Mouse (Mus musculus) megakaryocyte, embryonic 14.5 days (primary cell): Measurements from ENCODE around the gene Letm1.

ENCODE experiments used
- FLI1 ChIP-seq: IDR thresholded peaks from 2 replicates; pipeline ENCODE4 v1.6.1; 2012; ENCODE audit warnings: low read length, inconsistent platforms, mixed read lengths
- GATA1 ChIP-seq: IDR thresholded peaks from 3 replicates; pipeline ENCODE4 v1.6.1; 2012; ENCODE audit warnings: mixed read lengths, low read length, inconsistent platforms, borderline replicate concordance

DNA sequence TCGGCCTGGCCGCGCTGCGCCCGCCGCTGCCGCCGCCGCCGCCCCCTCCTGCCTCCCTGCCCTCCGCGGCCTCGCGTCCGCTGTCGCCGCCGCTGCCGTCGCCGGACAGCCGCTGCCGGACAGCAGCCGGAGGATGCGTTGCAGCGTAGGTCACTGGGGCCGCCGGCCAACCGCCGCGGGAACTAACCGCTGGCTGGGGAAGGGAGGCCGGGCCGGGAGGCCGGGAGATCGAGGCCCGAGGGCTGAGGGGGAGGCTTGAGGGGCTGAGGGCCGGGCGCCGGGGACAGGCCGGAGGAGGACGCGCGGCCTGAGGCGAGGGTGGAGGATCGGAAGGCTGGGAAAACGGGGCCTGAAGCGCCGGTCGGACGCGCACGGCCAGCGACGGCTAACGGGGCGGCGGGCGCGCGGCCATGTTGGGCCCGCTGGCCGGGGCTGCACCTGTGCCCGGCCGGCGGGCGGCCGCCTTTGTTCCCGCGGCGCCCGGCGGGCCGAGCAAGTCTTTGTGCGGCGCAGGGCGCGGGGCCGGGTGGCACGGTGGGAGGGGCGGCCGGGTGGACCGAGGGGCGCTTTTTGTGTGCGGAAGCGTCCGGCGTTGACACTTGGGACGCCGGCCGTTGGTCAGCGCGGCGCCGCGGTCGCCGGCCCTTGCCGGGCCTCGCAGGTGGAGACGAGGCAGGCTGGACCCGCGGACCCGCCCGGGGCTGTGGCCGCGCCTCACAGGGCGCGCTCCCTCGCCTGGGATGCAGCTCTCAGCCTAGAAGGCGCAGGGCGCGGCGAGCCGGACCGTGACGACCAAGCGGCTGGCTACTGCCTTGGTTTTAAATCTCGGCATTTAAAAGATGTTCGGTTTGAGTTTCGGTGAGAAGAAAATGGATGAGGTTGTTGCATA, 38.4 kb upstream of the Letm1 start:
- no peak for TF ChIP-seq FLI1
- no peak for TF ChIP-seq GATA1
